Mouse (Mus musculus): Measurements from ENCODE around the gene Dhx33. TPM values are rescaled to one million over a fixed set of nuclear protein-coding genes. Genes with fewer than 3 reads are reported as not detected.

Dhx33 gene
- polyA plus RNA-seq (2015; fragmentation: Nextera tagmentation; extraction: Ambion mirVana): 5.8 and 6.6 TPM in 2 replicates

- Histone ChIP-seq H3K27ac (replicated peaks) (peak within 1 kb of the TSS; percentile 84), H3K4me3 (replicated peaks) (peak within 1 kb of the TSS; percentile 97), H3K9ac (peak within 1 kb of the TSS; percentile 76), H3K27me3 (no peaks in the 10 kb centered on the region), H3K4me1 (replicated peaks) (peaks cover 29% of the 10 kb centered on the region), H3K36me3 (replicated peaks) (peaks cover 32% of the 10 kb centered on the region), H3K4me2 (peak within 1 kb of the TSS; percentile 88), H3K9me3 (replicated peaks) (no peaks in the 10 kb centered on the region)
- WGBS (ENCODE audit: insufficient replicate concordance): under 1% methylated on average over 34 of the region's 35 CpGs
- ATAC-seq (ENCODE audit: insufficient read depth): peak; percentile 93
Observed at GRCm38 (mm10) chr11:71004316-71004773, at the start of gene Dhx33. Gene Dhx33 (minus strand): TSS chr11:71004437.

DNA sequence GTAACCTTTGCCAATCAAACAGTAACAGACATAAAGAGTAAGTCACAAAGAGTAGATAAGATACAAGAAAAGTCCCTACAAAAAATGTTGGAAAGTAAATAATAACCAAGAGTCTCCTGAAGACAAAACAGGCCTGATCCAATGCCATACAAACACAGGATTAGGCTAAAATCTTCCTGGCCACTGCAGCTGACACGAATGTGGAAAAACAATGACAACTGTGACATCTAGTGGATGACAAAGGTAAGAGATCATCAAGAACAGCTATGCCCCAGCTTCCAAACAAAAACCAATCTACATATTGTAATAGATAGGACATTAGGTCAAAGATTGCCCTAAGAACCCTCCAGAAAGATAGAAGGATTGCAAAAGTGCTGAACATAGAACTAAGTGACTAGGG lies 48.3 kb upstream of the Dhx33 start:
- Histone ChIP-seq H3K27ac (replicated peaks) (no peak overlapping the region), H3K36me3 (replicated peaks) (no peaks in the 10 kb centered on the region), H3K4me2 (no peak overlapping the region), H3K27me3 (no peaks in the 10 kb centered on the region), H3K9me3 (replicated peaks) (no peaks in the 10 kb centered on the region), H3K9ac (no peak overlapping the region), H3K4me1 (replicated peaks) (no peaks in the 10 kb centered on the region), H3K4me3 (replicated peaks) (no peak overlapping the region)
- ATAC-seq (ENCODE audit: insufficient read depth): no peak
- 7% methylated on average over 1 of the region's 1 CpGs for WGBS (ENCODE audit: insufficient replicate concordance)

GRCm38 (mm10) chr11:71039526-71040298 lies 35.5 kb upstream of the Dhx33 start:
- H3K9ac ChIP-seq: no peak overlapping the region
- no peak overlapping the region for H3K4me3 ChIP-seq (replicated peaks)
- ATAC-seq (ENCODE audit: insufficient read depth): no peak
- no peaks in the 10 kb centered on the region for H3K4me1 ChIP-seq (replicated peaks)
- no peak overlapping the region for H3K27ac ChIP-seq (replicated peaks)
- no peaks in the 10 kb centered on the region for H3K9me3 ChIP-seq (replicated peaks)
- WGBS (ENCODE audit: insufficient replicate concordance): 90% methylated on average over 5 of the region's 5 CpGs
- H3K4me2 ChIP-seq: no peak overlapping the region
- no peaks in the 10 kb centered on the region for H3K36me3 ChIP-seq (replicated peaks)
- H3K27me3 ChIP-seq: no peaks in the 10 kb centered on the region; the same call in 1 of the 2 replicates

DNA sequence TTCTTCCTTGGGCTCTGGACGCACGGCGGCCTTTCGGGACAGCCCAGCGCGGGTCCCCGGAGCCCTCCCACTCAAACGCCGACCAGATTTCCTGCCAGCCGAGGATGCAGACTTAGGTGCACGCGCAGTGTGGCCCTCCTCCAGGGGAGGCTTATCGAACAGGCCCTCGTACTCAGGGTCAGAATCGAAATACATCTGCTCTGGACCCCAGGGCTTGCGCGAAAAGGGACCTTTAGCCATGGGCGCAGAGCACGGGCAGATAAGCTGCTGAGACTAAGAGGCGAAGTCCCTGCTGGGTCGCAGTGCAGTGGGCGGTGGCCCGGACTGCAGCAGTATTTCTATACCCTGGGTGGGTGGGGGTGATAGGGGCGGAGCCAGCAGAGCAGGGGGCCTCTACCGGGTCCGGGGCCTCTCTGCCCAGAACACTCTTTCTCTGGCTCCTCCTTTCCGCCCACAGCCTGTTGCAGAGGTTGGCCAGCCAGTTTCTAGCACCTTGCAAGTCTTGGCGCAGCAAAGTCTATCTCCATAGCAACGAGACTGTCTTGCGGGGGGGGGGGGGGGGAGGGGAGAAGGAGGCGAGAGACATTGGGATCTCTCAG lies 29.0 kb upstream of the Dhx33 start, which contains the start of gene 6330403K07Rik:
Gene 6330403K07Rik (minus strand): TSS at position 351 of the 599 bp plus-strand sequence.
- 0 out of 2 replicates have a peak, but pooled peaks have one; percentile 31 for ATAC-seq (ENCODE audit: insufficient read depth)
- WGBS (ENCODE audit: insufficient replicate concordance): 1% methylated on average over 31 of the region's 31 CpGs
- no peak within 1 kb of the TSS for H3K9ac ChIP-seq
- H3K4me1 ChIP-seq (replicated peaks): peaks cover 8% of the 10 kb centered on the region; the same call in 1 of the 2 replicates
- H3K27ac ChIP-seq (replicated peaks): no peak within 1 kb of the TSS
- H3K4me2 ChIP-seq: peak within 1 kb of the TSS; percentile 42
- peaks cover 2% of the 10 kb centered on the region for H3K36me3 ChIP-seq (replicated peaks)
- H3K27me3 ChIP-seq: peaks cover 33% of the 10 kb centered on the region
- peak within 1 kb of the TSS; percentile 26 for H3K4me3 ChIP-seq (replicated peaks)
- no peaks in the 10 kb centered on the region for H3K9me3 ChIP-seq (replicated peaks)

- WGBS (ENCODE audit: insufficient replicate concordance): 24% methylated on average over 26 of the region's 26 CpGs
- Histone ChIP-seq H3K27me3 (peaks cover 33% of the 10 kb centered on the region), H3K4me2 (peak overlapping the region; percentile 42), H3K9me3 (replicated peaks) (no peaks in the 10 kb centered on the region), H3K4me3 (replicated peaks) (peak overlapping the region; percentile 26), H3K4me1 (replicated peaks) (peaks cover 8% of the 10 kb centered on the region; the same call in 1 of the 2 replicates), H3K9ac (no peak overlapping the region), H3K36me3 (replicated peaks) (peaks cover 8% of the 10 kb centered on the region), H3K27ac (replicated peaks) (no peak overlapping the region)
- no peak for ATAC-seq (ENCODE audit: insufficient read depth)
Observed at GRCm38 (mm10) chr11:71032491-71033162, 28.4 kb upstream of the Dhx33 start.

GRCm38 (mm10) chr11:71032070-71032469 lies 27.8 kb upstream of the Dhx33 start:
- H3K36me3 ChIP-seq (replicated peaks): peaks cover 14% of the 10 kb centered on the region
- no peak overlapping the region for H3K9ac ChIP-seq
- H3K27ac ChIP-seq (replicated peaks): no peak overlapping the region
- no peak for ATAC-seq (ENCODE audit: insufficient read depth)
- peaks cover 33% of the 10 kb centered on the region for H3K27me3 ChIP-seq
- no peak overlapping the region for H3K4me3 ChIP-seq (replicated peaks)
- peaks cover 8% of the 10 kb centered on the region; the same call in 1 of the 2 replicates for H3K4me1 ChIP-seq (replicated peaks)
- no peaks in the 10 kb centered on the region for H3K9me3 ChIP-seq (replicated peaks)
- no peak overlapping the region for H3K4me2 ChIP-seq
- WGBS (ENCODE audit: insufficient replicate concordance): 61% methylated on average over 7 of the region's 7 CpGs

GRCm38 (mm10) chr11:71029403-71030118 lies 25.3 kb upstream of the Dhx33 start:
- WGBS (ENCODE audit: insufficient replicate concordance): 65% methylated on average over 3 of the region's 3 CpGs

GRCm38 (mm10) chr11:71028280-71028679 lies 24.0 kb upstream of the Dhx33 start:
- no peak for ATAC-seq (ENCODE audit: insufficient read depth)
- Histone ChIP-seq H3K4me2 (no peak overlapping the region), H3K36me3 (replicated peaks) (peaks cover 48% of the 10 kb centered on the region), H3K27ac (replicated peaks) (no peak overlapping the region), H3K4me3 (replicated peaks) (no peak overlapping the region), H3K9me3 (replicated peaks) (no peaks in the 10 kb centered on the region), H3K4me1 (replicated peaks) (peaks cover 6% of the 10 kb centered on the region; the same call in 1 of the 2 replicates), H3K9ac (no peak overlapping the region), H3K27me3 (peaks cover 20% of the 10 kb centered on the region)
- WGBS (ENCODE audit: insufficient replicate concordance): 75% methylated on average over 3 of the region's 3 CpGs

More at GRCm38 (mm10) chr11:71029403-71030118, 25.3 kb upstream of the Dhx33 start:
- Histone ChIP-seq H3K27me3 (peaks cover 33% of the 10 kb centered on the region), H3K4me3 (replicated peaks) (no peak overlapping the region), H3K4me2 (no peak overlapping the region), H3K9ac (no peak overlapping the region), H3K36me3 (replicated peaks) (peaks cover 39% of the 10 kb centered on the region), H3K9me3 (replicated peaks) (no peaks in the 10 kb centered on the region), H3K4me1 (replicated peaks) (peaks cover 8% of the 10 kb centered on the region; the same call in 1 of the 2 replicates), H3K27ac (replicated peaks) (no peak overlapping the region)
- ATAC-seq (ENCODE audit: insufficient read depth): no peak

GRCm38 (mm10) chr11:71019201-71020068 lies 15.2 kb upstream of the Dhx33 start, which contains the start of the genes Mis12 and Derl2:
Gene Mis12 (plus strand): TSS chr11:71019611.
Gene Derl2 (minus strand): TSS chr11:71019841.
- H3K4me3 ChIP-seq (replicated peaks): peak within 1 kb of the TSS; percentile 93
- WGBS (ENCODE audit: insufficient replicate concordance): 0% methylated on average over 71 of the region's 71 CpGs
- peak within 1 kb of the TSS; percentile 88 for H3K9ac ChIP-seq
- peak; percentile 98 for ATAC-seq (ENCODE audit: insufficient read depth)
- peaks cover 32% of the 10 kb centered on the region for H3K36me3 ChIP-seq (replicated peaks)
- peak within 1 kb of the TSS; percentile 82 for H3K4me2 ChIP-seq
- H3K9me3 ChIP-seq (replicated peaks): no peaks in the 10 kb centered on the region
- peak within 1 kb of the TSS; percentile 95 for H3K27ac ChIP-seq (replicated peaks)
- peaks cover 43% of the 10 kb centered on the region for H3K4me1 ChIP-seq (replicated peaks)
- no peaks in the 10 kb centered on the region for H3K27me3 ChIP-seq
